Mouse (Mus musculus) lung, adult 2 months (tissue): ENCODE results near the gene Chsy1. TPM values are rescaled to one million over a fixed set of nuclear protein-coding genes. Genes with fewer than 3 reads are reported as not detected.
A peak's percentile ranks its signal among the peaks of the same experiment; 100 is the strongest.

ENCODE experiments used
- DNase-seq: peaks from one replicate; pipeline ENCODE4 v3.0.0; 2022
- H3K4me1 ChIP-seq: fragments of 200-500 bp; 2 replicates; pipeline ENCODE4 v1.6.1; 2011; ENCODE audit warnings: low read length; ENCODE audit not compliant: control insufficient read depth, insufficient read depth
- H3K4me3 ChIP-seq: fragments of 200-500 bp; replicated peaks from 2 replicates; pipeline ENCODE3; 2011; ENCODE audit warnings: low read depth, mild to moderate bottlenecking, control low read depth, low read length; ENCODE audit errors: extremely low read depth
- CTCF ChIP-seq: fragments of 200-500 bp; IDR thresholded peaks from 2 replicates; pipeline ENCODE4 v1.5.1; 2011; ENCODE audit warnings: mild to moderate bottlenecking, low read length, control low read depth; ENCODE audit not compliant: insufficient read depth
- POLR2A ChIP-seq: fragments of 200-500 bp; IDR thresholded peaks from 2 replicates; pipeline ENCODE4 v1.6.1; 2011; ENCODE audit warnings: low read depth, mild to moderate bottlenecking, control low read depth, low read length, borderline replicate concordance; ENCODE audit errors: extremely low read depth
- WGBS: fragments of 180-500 bp; shearing (Covaris S2); methylation state at CpG from one replicate; pipeline ENCODE4 v1.1.7; 2018; 5-methylcytosine and 5-hydroxymethylcytosine counted together
- polyA plus RNA-seq: library from polyadenylated mRNA; depleted of rRNA; stranded (reverse); fragments of >200 nt; gene quantifications from 2 replicates; pipeline ENCODE4 v1.2.3, GENCODE M21; 2012

Chsy1 gene
- polyA plus RNA-seq, 1 experiment = 18.1 TPM

DNA sequence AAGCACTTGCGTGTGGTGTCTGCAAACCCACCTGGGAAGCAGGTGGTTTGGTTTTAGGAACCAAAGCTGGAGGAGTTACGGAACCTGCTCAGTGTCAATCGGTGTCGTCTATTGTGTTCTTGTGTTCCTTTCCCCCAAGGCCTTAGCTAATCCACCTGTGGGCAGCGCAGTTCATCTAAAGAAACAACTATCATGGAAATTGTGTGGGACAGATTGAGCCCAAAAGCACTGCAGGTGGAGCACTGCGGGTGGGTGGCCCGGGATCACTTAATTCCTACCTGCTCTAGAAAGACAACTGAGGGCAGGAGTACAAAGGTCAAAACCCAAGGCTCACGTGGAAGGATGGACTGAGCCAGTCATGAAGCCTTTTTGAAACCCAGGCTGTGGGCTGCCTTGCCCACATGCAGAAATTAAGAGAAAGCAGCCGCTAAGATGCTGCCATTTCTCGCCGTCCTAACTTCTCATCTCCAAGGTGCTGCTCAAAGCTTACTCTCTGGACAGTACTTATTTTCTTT is 18.6 kb upstream of the Chsy1 start:
- TF ChIP-seq POLR2A (no peak), CTCF (no peak)
- Histone ChIP-seq H3K4me1 (no peaks in the 10 kb centered on the region), H3K4me3 (no peak overlapping the region)
- 87% methylated on average over 11 of the region's 11 CpGs for WGBS
- DNase-seq = no peak

DNA sequence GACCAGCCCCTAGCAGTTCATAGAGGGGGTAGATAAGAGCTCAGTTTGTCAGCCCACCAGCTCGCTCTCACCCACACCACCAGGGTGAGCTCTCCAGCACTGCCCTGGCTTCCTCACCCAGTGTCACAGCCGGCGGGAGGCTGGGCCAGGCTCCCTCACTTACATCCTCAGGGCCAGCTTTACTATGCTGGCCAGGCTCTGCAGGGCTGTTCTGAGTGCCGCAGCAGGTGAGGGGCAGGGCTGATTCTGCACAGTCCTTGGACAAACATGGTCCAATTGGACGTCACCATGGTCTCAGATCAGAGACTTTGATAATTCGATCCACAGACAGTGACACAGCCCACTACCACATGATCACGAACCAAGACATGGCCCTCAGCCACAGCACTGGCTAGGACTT is 17.8 kb upstream of the Chsy1 start:
- H3K4me3 ChIP-seq = no peak overlapping the region
- DNase-seq = no peak
- TF ChIP-seq CTCF (no peak), POLR2A (no peak)
- 88% methylated on average over 7 of the region's 7 CpGs for WGBS
- no peaks in the 10 kb centered on the region for H3K4me1 ChIP-seq

DNA sequence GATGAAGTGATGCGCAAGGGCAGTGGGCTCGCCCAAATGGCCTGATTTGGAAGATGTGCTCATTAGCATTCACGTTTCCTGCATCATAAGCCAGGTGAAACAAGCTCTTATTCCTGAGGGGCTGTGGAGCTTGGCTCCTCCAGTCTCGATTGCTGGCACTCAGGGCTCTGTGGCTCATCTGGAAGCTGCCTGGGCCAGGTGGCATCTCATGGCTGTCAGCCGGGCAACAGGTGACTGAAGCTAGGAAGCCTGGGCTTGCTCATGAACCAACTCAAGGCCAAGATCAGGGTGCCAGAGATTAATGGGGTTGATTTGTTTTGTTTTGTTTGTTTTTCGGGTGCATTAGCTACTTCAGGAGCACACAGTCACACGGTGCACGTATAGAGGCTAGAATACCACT is 16.7 kb upstream of the Chsy1 start:
- WGBS = 85% methylated on average over 8 of the region's 8 CpGs
- no peaks in the 10 kb centered on the region for H3K4me1 ChIP-seq
- DNase-seq = no peak
- TF ChIP-seq CTCF = no peak
- no peak for TF ChIP-seq POLR2A
- no peak overlapping the region for H3K4me3 ChIP-seq

DNA sequence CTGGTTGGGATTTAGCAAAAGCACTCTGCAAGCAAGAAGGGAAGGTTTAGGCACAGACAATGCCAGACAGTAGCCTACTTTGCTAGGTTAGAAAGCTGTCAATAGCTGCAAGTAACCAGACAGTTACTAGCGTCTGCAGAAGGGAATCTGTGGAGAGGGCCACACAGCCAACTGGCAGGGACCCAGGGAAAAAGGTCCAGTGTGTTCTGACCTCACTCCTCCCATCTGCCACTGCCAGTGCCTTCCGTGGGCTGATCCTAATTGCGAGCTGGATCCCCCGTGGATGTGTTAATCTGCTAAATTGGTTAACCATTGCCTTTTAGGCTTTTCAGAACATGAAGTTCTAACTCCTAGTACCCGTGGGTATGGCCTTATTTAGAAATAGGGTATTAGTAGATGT is 15.2 kb upstream of the Chsy1 start:
- TF ChIP-seq CTCF (no peak), POLR2A (no peak)
- no peak for DNase-seq
- Histone ChIP-seq H3K4me3 (no peak overlapping the region), H3K4me1 (no peaks in the 10 kb centered on the region)
- 64% methylated on average over 5 of the region's 5 CpGs for WGBS

DNA sequence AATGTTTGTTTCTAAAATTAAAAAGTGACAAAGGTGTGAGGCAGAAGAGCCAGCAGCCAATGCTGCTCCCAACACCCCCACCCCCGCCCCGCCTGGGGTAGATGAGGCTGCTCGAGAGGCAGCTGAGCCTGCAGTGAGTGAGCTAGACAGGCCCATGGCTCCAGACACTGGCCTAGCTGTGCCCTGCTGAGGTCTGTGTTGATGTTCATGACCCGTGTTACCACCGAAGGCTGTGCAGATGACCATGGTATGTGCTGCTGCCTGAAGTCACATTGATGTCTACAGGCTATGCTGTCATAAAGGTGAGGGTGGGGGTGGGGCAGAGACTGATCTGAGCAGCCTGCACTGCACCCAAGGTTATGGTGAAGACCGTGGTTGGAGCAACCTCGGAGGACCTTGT is 10.5 kb upstream of the Chsy1 start:
- 79% methylated on average over 7 of the region's 7 CpGs for WGBS

DNA sequence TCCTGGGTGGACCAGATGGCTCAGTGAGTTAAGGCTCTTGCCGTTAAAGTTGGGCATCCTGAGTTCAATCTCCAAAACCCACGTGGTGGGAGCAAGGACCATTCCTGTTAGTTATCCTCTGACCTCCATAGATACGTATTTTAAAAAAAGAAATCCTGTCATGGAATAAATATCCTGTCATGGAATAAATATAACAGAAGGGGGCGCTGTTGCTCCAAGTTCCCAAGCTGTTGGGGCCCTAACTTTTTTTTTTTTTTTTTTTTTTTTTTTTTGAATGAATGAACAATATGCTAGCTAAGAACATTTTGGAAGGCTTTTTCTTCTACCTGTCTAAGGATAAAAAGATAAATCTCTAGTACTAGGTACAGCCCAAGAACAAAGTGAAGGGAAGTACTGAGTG is 7.4 kb upstream of the Chsy1 start:
- TF ChIP-seq CTCF (peak; percentile 24; the same call in 1 of the 2 replicates), POLR2A (no peak)
- peaks cover 8% of the 10 kb centered on the region for H3K4me1 ChIP-seq
- DNase-seq = no peak
- WGBS = 1% methylated on average over 4 of the region's 4 CpGs
- no peak overlapping the region for H3K4me3 ChIP-seq

More for the DNA sequence above, 10.5 kb upstream of the Chsy1 start:
- TF ChIP-seq POLR2A = no peak
- TF ChIP-seq CTCF = no peak
- H3K4me1 ChIP-seq = no peaks in the 10 kb centered on the region
- no peak overlapping the region for H3K4me3 ChIP-seq
- no peak for DNase-seq

DNA sequence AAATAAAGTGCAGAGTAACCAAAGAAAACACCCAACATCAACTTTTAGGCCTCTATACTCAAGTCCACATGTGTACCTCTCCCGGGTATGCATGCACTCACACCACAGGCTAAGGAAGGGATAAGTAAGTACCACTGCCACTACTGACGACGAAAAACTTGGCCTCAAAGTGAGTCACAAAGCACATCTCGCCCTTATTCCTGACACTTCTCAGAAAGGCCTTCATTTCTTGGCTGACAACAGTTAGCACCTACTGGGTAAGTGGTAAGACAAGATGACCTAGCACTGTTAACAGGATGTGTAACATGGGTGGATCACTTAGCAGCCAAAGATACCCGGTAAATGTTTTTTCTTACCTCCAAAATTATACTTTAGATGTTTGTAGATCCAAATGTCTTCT is 4.8 kb upstream of the Chsy1 start:
- Histone ChIP-seq H3K4me3 (no peak overlapping the region), H3K4me1 (peaks cover 11% of the 10 kb centered on the region)
- no peak for DNase-seq
- WGBS = 90% methylated on average over 5 of the region's 5 CpGs
- TF ChIP-seq POLR2A (no peak), CTCF (no peak)

DNA sequence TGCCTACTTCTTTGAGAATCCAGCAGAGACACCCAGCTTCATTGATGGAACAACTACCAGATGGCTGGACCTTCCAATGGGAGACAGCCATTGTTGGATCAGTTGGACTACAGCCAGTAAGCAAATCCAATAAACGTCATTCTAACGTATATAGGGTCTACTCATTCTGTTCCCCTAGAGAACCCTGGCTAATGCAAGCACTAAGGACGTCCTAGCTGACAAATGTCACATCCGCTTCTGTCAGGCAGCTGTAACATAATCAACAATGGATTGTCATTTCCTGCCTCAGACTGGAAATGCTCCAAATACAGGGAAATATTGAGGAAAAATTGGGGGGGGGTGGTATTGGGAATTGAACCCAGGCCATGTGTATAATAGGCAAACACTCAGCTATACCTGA is 3.5 kb upstream of the Chsy1 start:
- TF ChIP-seq CTCF (no peak), POLR2A (no peak)
- WGBS = 29% methylated on average over 4 of the region's 4 CpGs
- no peak overlapping the region for H3K4me3 ChIP-seq
- no peak for DNase-seq
- H3K4me1 ChIP-seq = peaks cover 14% of the 10 kb centered on the region

DNA sequence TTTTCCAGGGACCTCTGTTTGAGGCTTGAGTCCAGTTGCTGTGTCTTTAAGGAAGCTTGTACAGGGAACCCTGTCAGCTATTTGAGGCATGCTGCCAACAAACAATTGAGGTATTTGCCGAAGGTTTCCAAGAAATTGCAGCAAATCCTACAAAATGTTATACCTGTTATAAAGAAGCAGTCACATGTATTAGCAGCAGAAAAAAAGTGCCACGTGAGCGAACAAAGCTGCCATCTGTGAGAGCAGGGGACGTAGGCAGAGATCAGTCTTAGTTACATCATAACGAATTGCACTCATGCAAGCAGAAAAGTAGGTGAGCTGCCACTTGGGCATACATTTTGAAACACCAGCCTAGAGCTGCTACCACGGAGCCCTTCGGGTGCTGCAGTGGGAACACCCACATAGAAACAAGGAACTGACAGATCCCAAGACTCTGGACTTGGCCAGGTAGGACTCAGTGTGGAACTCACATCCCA is 2.7 kb upstream of the Chsy1 start:
- peak overlapping the region; percentile 32 for H3K4me3 ChIP-seq
- WGBS = 42% methylated on average over 7 of the region's 7 CpGs
- DNase-seq = no peak
- H3K4me1 ChIP-seq = peaks cover 14% of the 10 kb centered on the region
- TF ChIP-seq POLR2A = no peak
- TF ChIP-seq CTCF = no peak

DNA sequence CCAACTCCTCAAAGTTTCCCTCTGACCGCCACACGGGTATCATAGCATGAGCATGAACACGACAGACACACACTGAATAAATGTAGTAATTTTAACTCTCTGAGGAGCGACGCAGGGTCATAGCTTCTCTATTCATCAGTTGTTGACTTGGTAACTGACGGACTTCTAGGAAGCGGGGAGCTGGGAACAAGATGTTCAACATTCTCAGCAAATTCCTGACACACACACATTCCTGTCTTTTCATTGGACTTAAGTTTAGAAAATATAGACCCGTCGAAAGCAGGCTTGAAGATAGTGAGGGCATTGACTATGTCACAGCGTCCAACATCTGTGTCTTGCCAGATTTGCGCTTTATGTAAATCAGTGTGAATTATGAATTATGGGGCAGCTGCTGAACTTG is 2.1 kb upstream of the Chsy1 start:
- H3K4me3 ChIP-seq = no peak overlapping the region
- WGBS = 58% methylated on average over 11 of the region's 11 CpGs
- no peak for TF ChIP-seq POLR2A
- TF ChIP-seq CTCF = no peak
- no peak for DNase-seq
- peaks cover 14% of the 10 kb centered on the region for H3K4me1 ChIP-seq
